Mouse (Mus musculus): Measurements from ENCODE around the gene Tecta. TPM values are rescaled to one million over a fixed set of nuclear protein-coding genes. Genes with fewer than 3 reads are reported as not detected.

The Tecta gene
- polyA plus RNA-seq, 1 experiment = 0.03 TPM

DNA sequence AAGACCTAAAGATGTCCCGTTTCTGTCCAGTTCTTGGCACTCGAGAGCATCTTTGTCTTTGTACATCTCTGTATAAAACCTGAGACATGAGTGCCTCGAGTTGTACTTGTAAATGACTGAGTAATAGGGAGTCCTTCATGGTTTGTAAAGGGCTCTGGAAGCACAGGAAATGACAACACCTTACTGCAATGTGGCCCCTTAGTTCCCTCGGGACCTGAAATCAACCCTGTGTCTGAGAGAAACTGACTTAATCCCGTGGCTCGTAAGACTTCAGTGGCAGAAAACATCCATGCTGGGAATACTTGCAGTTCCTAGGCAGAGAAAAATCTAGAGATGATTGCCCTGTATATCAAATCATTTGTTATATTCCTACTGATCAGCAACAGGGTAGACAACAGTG, 6.8 kb downstream of the Tecta start:
- Histone ChIP-seq H3K4me1 (ENCODE audit: control insufficient read depth, insufficient read depth, insufficient read length, low read length) (no peaks in the 10 kb centered on the region), H3K27me3 (ENCODE audit: control insufficient read depth, insufficient read depth, low read length) (no peaks in the 10 kb centered on the region), H3K4me3 (ENCODE audit: low read depth, low read length) (no peak overlapping the region), H3K27ac (ENCODE audit: insufficient read depth, low read depth, low read length) (no peak overlapping the region), H3K36me3 (ENCODE audit: control insufficient read depth, insufficient read depth, low read length) (no peaks in the 10 kb centered on the region)
- TF ChIP-seq CTCF (IDR thresholded peaks at IDR 0.05; ENCODE audit: extremely low read depth, insufficient read length, insufficient replicate concordance, low read depth, low read length) (no peak), POLR2A (IDR thresholded peaks at IDR 0.05; ENCODE audit: low read depth, low read length) (no peak)
- WGBS = 55% methylated on average over 6 of the region's 6 CpGs

DNA sequence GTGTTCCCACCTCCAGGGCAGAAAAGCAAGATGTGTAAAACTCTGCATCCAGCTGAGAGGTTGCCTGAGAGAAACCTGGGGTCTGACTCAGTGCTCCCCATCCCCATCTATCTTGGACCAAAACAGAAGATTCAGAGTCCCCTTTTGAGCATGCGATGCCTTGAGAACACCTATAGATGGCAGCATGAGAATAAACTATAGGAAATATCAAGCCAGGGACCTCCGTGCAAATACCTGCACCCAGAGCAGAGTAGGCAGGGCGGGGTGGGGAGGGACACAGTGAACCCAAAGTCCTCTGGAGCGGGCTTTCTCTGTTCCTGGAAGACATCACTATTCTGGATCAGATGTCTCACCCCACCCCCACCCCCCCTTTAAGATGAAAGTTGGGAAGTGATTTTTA, 11.2 kb downstream of the Tecta start:
- 29% methylated on average over 4 of the region's 4 CpGs for WGBS
- Histone ChIP-seq H3K27me3 (ENCODE audit: control insufficient read depth, insufficient read depth, low read length) (no peaks in the 10 kb centered on the region), H3K4me1 (ENCODE audit: control insufficient read depth, insufficient read depth, insufficient read length, low read length) (no peaks in the 10 kb centered on the region), H3K36me3 (ENCODE audit: control insufficient read depth, insufficient read depth, low read length) (no peaks in the 10 kb centered on the region), H3K4me3 (ENCODE audit: low read depth, low read length) (no peak overlapping the region), H3K27ac (ENCODE audit: insufficient read depth, low read depth, low read length) (no peak overlapping the region)
- TF ChIP-seq CTCF (IDR thresholded peaks at IDR 0.05; ENCODE audit: extremely low read depth, insufficient read length, insufficient replicate concordance, low read depth, low read length) (peak; percentile 27; the same call in 1 of the 2 replicates), POLR2A (IDR thresholded peaks at IDR 0.05; ENCODE audit: low read depth, low read length) (no peak)

DNA sequence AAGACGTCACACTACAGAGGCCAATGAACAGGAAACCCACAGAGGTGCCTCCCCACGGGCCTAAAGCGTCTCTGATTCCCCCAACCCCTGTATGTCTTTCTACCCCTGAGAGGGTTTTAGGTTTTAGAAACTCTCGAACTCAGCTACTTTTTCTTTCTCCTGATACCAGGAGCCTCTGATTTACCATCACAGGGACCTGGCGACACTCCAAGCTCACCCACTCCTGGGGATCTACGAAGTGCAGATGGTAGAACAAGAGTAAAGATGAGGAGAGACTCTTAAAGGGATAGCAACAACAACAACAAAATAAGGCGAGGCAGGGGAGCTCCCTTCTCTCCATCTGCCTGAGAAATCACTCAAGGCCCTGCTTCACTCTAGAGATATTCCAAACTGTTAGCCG, 12.7 kb downstream of the Tecta start:
- 66% methylated on average over 8 of the region's 8 CpGs for WGBS
- H3K4me3 ChIP-seq (ENCODE audit: low read depth, low read length) = no peak overlapping the region
- no peak overlapping the region for H3K27ac ChIP-seq (ENCODE audit: insufficient read depth, low read depth, low read length)
- H3K36me3 ChIP-seq (ENCODE audit: control insufficient read depth, insufficient read depth, low read length) = no peaks in the 10 kb centered on the region
- no peaks in the 10 kb centered on the region for H3K4me1 ChIP-seq (ENCODE audit: control insufficient read depth, insufficient read depth, insufficient read length, low read length)
- no peaks in the 10 kb centered on the region for H3K27me3 ChIP-seq (ENCODE audit: control insufficient read depth, insufficient read depth, low read length)
- TF ChIP-seq POLR2A (IDR thresholded peaks at IDR 0.05; ENCODE audit: low read depth, low read length) = no peak
- TF ChIP-seq CTCF (IDR thresholded peaks at IDR 0.05; ENCODE audit: extremely low read depth, insufficient read length, insufficient replicate concordance, low read depth, low read length) = no peak

DNA sequence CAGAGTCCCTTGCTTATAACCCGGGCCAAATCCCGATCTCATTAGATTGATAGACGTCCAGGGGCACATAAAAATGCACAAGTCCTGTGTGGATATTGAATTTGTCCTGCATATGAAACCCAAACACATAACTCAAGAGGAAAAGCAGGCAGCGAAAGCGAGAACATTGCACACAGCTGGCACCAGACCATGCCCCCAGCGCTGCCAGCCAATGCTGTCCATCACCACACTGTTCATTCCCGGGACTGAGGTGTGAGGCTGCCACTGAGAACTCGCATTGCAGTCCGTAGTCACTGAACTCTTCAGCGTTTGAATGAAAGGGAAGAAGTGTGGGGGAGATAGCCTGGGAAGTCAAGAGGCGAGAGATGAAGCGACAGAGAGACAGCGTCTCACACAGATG, 14.1 kb downstream of the Tecta start:
- Histone ChIP-seq H3K27ac (ENCODE audit: insufficient read depth, low read depth, low read length) (no peak overlapping the region), H3K4me1 (ENCODE audit: control insufficient read depth, insufficient read depth, insufficient read length, low read length) (no peaks in the 10 kb centered on the region), H3K36me3 (ENCODE audit: control insufficient read depth, insufficient read depth, low read length) (no peaks in the 10 kb centered on the region), H3K4me3 (ENCODE audit: low read depth, low read length) (no peak overlapping the region), H3K27me3 (ENCODE audit: control insufficient read depth, insufficient read depth, low read length) (no peaks in the 10 kb centered on the region)
- 83% methylated on average over 13 of the region's 13 CpGs for WGBS
- TF ChIP-seq CTCF (IDR thresholded peaks at IDR 0.05; ENCODE audit: extremely low read depth, insufficient read length, insufficient replicate concordance, low read depth, low read length) (no peak), POLR2A (IDR thresholded peaks at IDR 0.05; ENCODE audit: low read depth, low read length) (no peak)

DNA sequence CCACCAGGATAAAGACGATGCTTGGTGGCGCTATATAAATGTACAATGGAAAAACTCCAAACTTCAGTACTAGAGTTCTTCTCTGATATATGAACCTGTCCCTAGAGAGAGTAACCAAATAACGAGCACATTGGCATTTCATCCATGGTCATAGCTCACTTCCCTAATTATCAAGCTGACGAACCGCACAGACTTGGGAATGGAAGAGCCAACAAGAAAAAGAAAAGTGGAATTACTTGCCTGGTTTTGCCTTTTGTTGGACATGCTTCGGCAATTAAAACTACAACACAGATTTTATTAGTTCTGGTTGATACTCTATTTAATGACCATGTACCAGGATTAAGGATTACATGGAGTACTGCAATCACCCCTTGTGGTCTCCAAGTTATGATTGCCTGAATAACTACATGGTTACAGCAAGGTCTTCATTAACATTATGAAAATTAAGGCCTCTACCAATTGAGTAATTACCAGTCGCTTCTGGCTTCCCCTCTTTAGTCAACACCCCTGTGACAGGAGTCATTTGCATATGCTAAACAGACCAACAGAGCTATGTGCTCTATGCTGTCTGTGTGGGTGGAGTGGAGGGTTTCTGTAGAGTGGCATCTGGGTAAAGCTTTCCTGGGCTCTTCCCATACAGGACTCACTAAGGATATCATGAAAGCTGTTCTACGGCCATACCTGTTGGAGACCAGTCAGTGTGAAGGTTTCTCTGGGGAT, 16.9 kb downstream of the Tecta start:
- no peak overlapping the region for H3K4me3 ChIP-seq (ENCODE audit: low read depth, low read length)
- no peaks in the 10 kb centered on the region for H3K4me1 ChIP-seq (ENCODE audit: control insufficient read depth, insufficient read depth, insufficient read length, low read length)
- H3K27me3 ChIP-seq (ENCODE audit: control insufficient read depth, insufficient read depth, low read length) = no peaks in the 10 kb centered on the region
- WGBS = 85% methylated on average over 8 of the region's 8 CpGs
- TF ChIP-seq CTCF (IDR thresholded peaks at IDR 0.05; ENCODE audit: extremely low read depth, insufficient read length, insufficient replicate concordance, low read depth, low read length) = no peak
- H3K27ac ChIP-seq (ENCODE audit: insufficient read depth, low read depth, low read length) = no peak overlapping the region
- no peaks in the 10 kb centered on the region for H3K36me3 ChIP-seq (ENCODE audit: control insufficient read depth, insufficient read depth, low read length)

DNA sequence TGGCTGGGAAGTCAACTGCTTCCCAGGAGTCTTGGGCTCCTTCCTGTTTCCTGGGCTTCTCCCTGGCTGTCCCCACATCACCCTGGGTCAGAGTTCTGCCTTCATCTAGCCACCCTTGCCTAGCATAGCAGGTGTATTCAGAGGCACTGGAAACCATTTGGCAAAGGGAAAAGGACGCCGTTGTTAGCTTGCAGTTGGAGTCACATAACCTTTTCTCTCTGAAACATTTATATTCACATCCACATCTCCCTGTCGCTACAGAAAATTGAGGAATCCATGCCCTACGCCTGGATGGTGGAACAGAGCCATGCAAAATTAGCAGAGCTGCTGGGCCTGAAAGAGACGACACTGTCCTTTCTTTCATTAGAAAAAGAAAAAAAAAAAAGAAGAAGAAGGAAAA, 17.7 kb downstream of the Tecta start:
- WGBS = 90% methylated on average over 5 of the region's 5 CpGs

DNA sequence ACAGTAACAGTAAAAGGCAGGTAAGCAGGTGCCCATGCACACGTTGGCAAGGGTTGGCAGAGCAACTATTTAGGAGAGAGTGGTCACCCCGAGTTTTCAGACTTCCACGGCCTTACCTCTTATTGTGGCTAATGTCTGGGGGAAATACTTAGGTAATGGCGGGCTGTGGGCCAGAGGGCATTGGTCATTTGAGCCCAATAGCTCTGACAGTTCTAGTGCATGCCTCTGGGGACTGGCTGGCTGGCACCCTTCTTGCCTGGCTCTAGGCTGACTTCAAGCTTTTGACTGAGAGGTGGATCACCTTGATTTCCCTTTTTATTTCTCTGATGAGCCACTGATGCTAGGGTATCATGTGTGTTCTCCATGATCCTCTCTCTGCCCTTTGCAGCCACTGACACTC, 21.7 kb downstream of the Tecta start:
- no peak overlapping the region for H3K27ac ChIP-seq (ENCODE audit: insufficient read depth, low read depth, low read length)
- H3K36me3 ChIP-seq (ENCODE audit: control insufficient read depth, insufficient read depth, low read length) = no peaks in the 10 kb centered on the region
- TF ChIP-seq POLR2A (IDR thresholded peaks at IDR 0.05; ENCODE audit: low read depth, low read length) = no peak
- no peak for TF ChIP-seq CTCF (IDR thresholded peaks at IDR 0.05; ENCODE audit: extremely low read depth, insufficient read length, insufficient replicate concordance, low read depth, low read length)
- H3K4me3 ChIP-seq (ENCODE audit: low read depth, low read length) = no peak overlapping the region
- no peaks in the 10 kb centered on the region for H3K27me3 ChIP-seq (ENCODE audit: control insufficient read depth, insufficient read depth, low read length)
- 85% methylated on average over 4 of the region's 4 CpGs for WGBS
- H3K4me1 ChIP-seq (ENCODE audit: control insufficient read depth, insufficient read depth, insufficient read length, low read length) = no peaks in the 10 kb centered on the region

More for the DNA sequence above, 17.7 kb downstream of the Tecta start:
- H3K4me3 ChIP-seq (ENCODE audit: low read depth, low read length) = no peak overlapping the region
- no peaks in the 10 kb centered on the region for H3K27me3 ChIP-seq (ENCODE audit: control insufficient read depth, insufficient read depth, low read length)
- H3K4me1 ChIP-seq (ENCODE audit: control insufficient read depth, insufficient read depth, insufficient read length, low read length) = no peaks in the 10 kb centered on the region
- no peak overlapping the region for H3K27ac ChIP-seq (ENCODE audit: insufficient read depth, low read depth, low read length)
- TF ChIP-seq CTCF (IDR thresholded peaks at IDR 0.05; ENCODE audit: extremely low read depth, insufficient read length, insufficient replicate concordance, low read depth, low read length) (no peak), POLR2A (IDR thresholded peaks at IDR 0.05; ENCODE audit: low read depth, low read length) (no peak)
- no peaks in the 10 kb centered on the region for H3K36me3 ChIP-seq (ENCODE audit: control insufficient read depth, insufficient read depth, low read length)
